Mouse (Mus musculus) liver, embryonic 14.5 days (tissue): Measurements from ENCODE around the gene Phpt1. TPM values are rescaled to one million over a fixed set of nuclear protein-coding genes. Genes with fewer than 3 reads are reported as not detected.

ENCODE experiments used
- ATAC-seq: fragments of 200-750 bp; cut with Nextera tagmentation; 2 replicates; pipeline ENCODE4 v1.8.0; 2017; ENCODE audit warnings: moderate number of reproducible peaks, mild to moderate bottlenecking, moderate library complexity; ENCODE audit not compliant: insufficient read depth
- DNase-seq, 3 experiments: peaks; one replicate each; pipeline ENCODE4 v3.0.0-alpha.2; 2012 to 2013; ENCODE audit warnings: low read depth in 3 of 3, low spot score in 3 of 3
- H3K27ac ChIP-seq: fragments of 300-500 bp; sonication (generic); 2 replicates; pipeline ENCODE4 v1.5.1; 2014; ENCODE audit warnings: moderate library complexity, mild to moderate bottlenecking, control low read depth, inconsistent platforms
- H3K27me3 ChIP-seq: fragments of 300-500 bp; sonication (generic); 2 replicates; pipeline ENCODE4 v1.6.1; 2014; ENCODE audit warnings: mild to moderate bottlenecking, low read length, moderate library complexity; ENCODE audit not compliant: control insufficient read depth, insufficient read depth
- H3K36me3 ChIP-seq: fragments of 300-500 bp; sonication (generic); replicated peaks from 2 replicates; pipeline ENCODE4 v1.6.1; 2014; ENCODE audit warnings: low read depth; ENCODE audit not compliant: control insufficient read depth, insufficient read depth
- H3K4me1 ChIP-seq, 2 experiments: fragments of 200-500 bp in 1 of 2; fragments of 300-500 bp in 1 of 2; sonication (generic) in 1 of 2; replicated peaks; 2 replicates each; pipeline ENCODE4 v1.6.1; 2012 to 2014; ENCODE audit warnings: antibody characterized with exemption in 1 of 2, inconsistent platforms in 1 of 2, low read length in 1 of 2; ENCODE audit not compliant: control insufficient read depth in 2 of 2, insufficient read depth in 2 of 2
- H3K4me2 ChIP-seq: fragments of 300-500 bp; sonication (generic); 2 replicates; pipeline ENCODE4 v1.6.1; 2014; ENCODE audit warnings: low read depth, mild to moderate bottlenecking, control low read depth, moderate library complexity
- H3K4me3 ChIP-seq, 2 experiments: fragments of 200-500 bp in 1 of 2; fragments of 300-500 bp in 1 of 2; sonication (generic) in 1 of 2; 2 replicates each; pipeline ENCODE4 v1.5.1; 2012 to 2014; ENCODE audit warnings: low read depth in 2 of 2, low read length in 2 of 2, mild to moderate bottlenecking in 2 of 2, control low read depth in 1 of 2, inconsistent platforms in 1 of 2, moderate library complexity in 1 of 2; ENCODE audit not compliant: insufficient read depth in 1 of 2
- H3K9ac ChIP-seq: fragments of 300-500 bp; sonication (generic); replicated peaks from 2 replicates; pipeline ENCODE4 v1.6.1; 2014; ENCODE audit warnings: mild to moderate bottlenecking, control low read depth, moderate library complexity
- H3K9me3 ChIP-seq: fragments of 300-500 bp; sonication (generic); 2 replicates; pipeline ENCODE4 v1.6.1; 2016; ENCODE audit warnings: low read length, mixed read lengths; ENCODE audit not compliant: control insufficient read depth
- CTCF ChIP-seq: IDR thresholded peaks from 2 replicates; pipeline ENCODE4 v1.5.1; 2016; ENCODE audit warnings: antibody characterized with exemption, low read depth, control low read depth
- EP300 ChIP-seq: IDR thresholded peaks from 2 replicates; pipeline ENCODE4 v1.6.1; 2016; ENCODE audit warnings: antibody characterized with exemption, low read depth
- WGBS: fragments of 180-500 bp; shearing (Covaris S2); extraction: QIAGEN DNeasy Blood & Tissue Kit; methylation state at CpG from one replicate; pipeline ENCODE4 v1.1.7; 2014; ENCODE audit not compliant: insufficient replicate concordance; 5-methylcytosine and 5-hydroxymethylcytosine counted together
- polyA plus RNA-seq, 2 experiments: library from polyadenylated mRNA; depleted of rRNA in 1 of 2; stranded (reverse) in 1 of 2; unstranded in 1 of 2; fragments of >200 nt; fragmentation: Nextera tagmentation in 1 of 2; extraction: Ambion mirVana in 1 of 2; gene quantifications; 2 replicates each; pipeline versions ENCODE4 v1.2.1 to v1.2.3; 2012 to 2014

The Phpt1 gene
- polyA plus RNA-seq, 2 experiments = 31.4 to 44.9 TPM

DNA sequence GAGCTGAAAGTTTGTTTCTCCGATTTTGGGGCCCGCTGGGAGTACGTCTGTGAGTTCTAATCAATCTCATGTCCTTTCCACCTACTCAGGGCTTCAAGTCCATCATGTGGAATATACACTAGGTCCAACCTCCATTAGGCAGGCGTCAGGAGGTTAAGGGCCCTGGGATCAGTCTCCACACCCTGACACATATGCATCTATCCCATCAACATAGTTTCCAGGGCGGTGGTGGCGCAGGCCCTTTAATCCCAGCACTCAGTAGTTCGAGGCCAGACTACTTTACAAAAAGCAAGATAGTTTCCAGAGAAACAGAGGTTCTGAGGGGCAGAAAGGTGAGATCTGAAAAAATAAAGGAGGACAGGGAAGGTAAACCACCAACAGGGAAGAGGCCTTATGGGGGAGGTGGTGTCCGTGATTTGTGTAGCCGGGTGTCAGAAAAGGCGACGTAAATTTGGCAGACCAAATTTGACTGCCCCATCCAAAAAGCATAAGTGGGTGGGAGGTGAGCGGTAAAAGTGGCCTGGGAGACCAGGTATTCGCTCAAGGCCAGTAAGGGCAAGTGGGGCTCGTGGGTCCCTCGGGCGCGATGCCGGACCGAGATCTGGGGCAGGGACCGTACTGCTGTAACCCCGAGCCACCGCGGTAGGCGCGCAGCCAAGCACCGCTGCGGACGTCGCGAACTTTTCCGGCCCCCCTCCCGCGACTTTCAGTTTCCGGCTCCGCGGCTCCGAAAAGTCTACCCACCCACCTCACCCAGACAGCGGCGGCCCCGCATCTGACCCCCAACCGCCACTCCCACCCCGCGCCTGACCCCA is 28.8 kb downstream of the Phpt1 start:
- peak overlapping the region; percentile 72 to 86 for H3K4me3 ChIP-seq
- no peaks in the 10 kb centered on the region for H3K9me3 ChIP-seq
- DNase-seq (peak in 2 of 3 experiments; percentile 28 to 31), ATAC-seq (peak; percentile 70)
- H3K36me3 ChIP-seq = peaks cover 2% of the 10 kb centered on the region; the same call in 1 of the 2 replicates
- peaks cover 5 to 13% of the 10 kb centered on the region in 2 experiments for H3K4me1 ChIP-seq
- H3K27me3 ChIP-seq = no peaks in the 10 kb centered on the region
- 0 out of 2 replicates have a peak, but pooled peaks have one; percentile 25 for TF ChIP-seq CTCF
- no peak for TF ChIP-seq EP300
- 6% methylated on average over 40 of the region's 43 CpGs for WGBS
- H3K4me2 ChIP-seq = peak overlapping the region; percentile 95
- peak overlapping the region; percentile 91 for H3K9ac ChIP-seq
- H3K27ac ChIP-seq = peak overlapping the region; percentile 62

DNA sequence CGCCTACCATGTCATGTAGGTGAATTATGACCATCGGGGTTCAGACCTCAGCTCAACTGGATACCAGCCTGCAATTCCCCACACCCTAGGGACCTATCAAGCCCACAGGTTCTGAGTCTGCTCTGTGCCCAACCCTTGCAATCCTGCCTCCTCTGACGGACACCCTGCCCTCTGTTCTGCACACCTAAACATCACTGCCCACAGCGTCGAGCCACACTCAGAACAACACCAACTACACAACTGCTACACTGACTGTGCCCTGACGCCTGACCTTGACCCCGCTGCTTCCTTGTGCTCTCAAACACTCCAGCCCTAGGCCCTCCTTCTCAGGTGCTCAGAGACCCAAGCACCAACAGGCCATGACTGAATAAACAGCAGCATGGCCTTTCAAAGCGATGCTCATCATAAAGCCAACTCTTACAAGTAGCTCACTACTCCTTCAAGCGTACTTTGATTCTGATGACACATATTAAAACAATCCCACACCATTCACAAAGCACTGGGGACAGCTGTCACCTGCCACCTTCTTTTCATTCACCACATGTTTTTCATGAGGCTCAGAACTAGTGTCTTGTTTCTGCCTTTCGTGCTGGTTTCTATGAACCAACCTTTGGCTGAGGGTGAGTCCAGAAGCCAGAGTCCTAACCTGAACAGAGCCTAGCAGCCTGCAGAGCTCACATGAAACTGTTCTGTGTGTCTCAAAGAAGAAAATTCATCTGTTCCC is 33.2 kb downstream of the Phpt1 start:
- H3K4me1 ChIP-seq = peaks cover 5 to 11% of the 10 kb centered on the region in 2 experiments
- no peak overlapping the region for H3K4me2 ChIP-seq
- H3K27ac ChIP-seq = no peak overlapping the region
- ATAC-seq (no peak), DNase-seq (no peak)
- peaks cover 4% of the 10 kb centered on the region for H3K36me3 ChIP-seq
- TF ChIP-seq CTCF (no peak), EP300 (no peak)
- WGBS = 77% methylated on average over 10 of the region's 10 CpGs
- no peak overlapping the region for H3K9ac ChIP-seq
- no peaks in the 10 kb centered on the region for H3K9me3 ChIP-seq
- H3K4me3 ChIP-seq = no peak overlapping the region
- H3K27me3 ChIP-seq = no peaks in the 10 kb centered on the region

- Histone ChIP-seq H3K4me2 (no peak overlapping the region), H3K4me3 (no peak overlapping the region), H3K27ac (no peak overlapping the region), H3K9ac (no peak overlapping the region), H3K4me1 (peaks cover 0 to 6% of the 10 kb centered on the region in 2 experiments; a peak in 1 of 4 replicates), H3K36me3 (peaks cover 15% of the 10 kb centered on the region), H3K9me3 (no peaks in the 10 kb centered on the region), H3K27me3 (no peaks in the 10 kb centered on the region)
- WGBS = 86% methylated on average over 4 of the region's 4 CpGs
- TF ChIP-seq CTCF = no peak
- TF ChIP-seq EP300 = no peak
- ATAC-seq = no peak
- DNase-seq = no peak
Observed at GRCm38 (mm10) chr2:25540541-25540948, 34.5 kb downstream of the Phpt1 start.

DNA sequence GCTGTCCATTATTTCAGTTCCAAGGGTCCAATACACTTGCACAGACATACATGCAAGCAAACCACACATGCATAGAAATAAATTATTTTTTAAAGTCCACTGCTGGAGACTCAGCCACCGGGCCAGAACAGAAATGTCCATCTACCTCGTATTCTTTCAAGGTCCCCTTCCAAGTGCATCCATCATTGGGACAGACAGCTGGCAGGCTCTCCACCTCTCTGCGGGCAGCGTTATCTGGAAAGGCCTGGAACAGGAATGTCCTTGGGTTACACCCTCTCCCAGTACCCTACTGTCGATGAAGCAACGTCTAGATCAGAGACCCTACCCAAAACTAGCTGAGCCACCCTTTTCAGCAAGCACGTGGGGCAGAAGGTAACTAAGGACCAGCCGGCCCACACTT is 38.5 kb downstream of the Phpt1 start:
- peaks cover 14% of the 10 kb centered on the region for H3K36me3 ChIP-seq
- WGBS = 88% methylated on average over 8 of the region's 8 CpGs
- 0 out of 4 replicates have a peak, but pooled peaks cover 0 to 2% of the 10 kb centered on the region in 2 experiments for H3K4me1 ChIP-seq

GRCm38 (mm10) chr2:25534866-25535182 is 40.2 kb downstream of the Phpt1 start:
- Histone ChIP-seq H3K4me1 (0 out of 4 replicates have a peak, but pooled peaks cover 0 to 2% of the 10 kb centered on the region in 2 experiments), H3K27me3 (no peaks in the 10 kb centered on the region), H3K36me3 (peaks cover 23% of the 10 kb centered on the region), H3K9ac (no peak overlapping the region), H3K4me3 (no peak overlapping the region), H3K27ac (no peak overlapping the region), H3K4me2 (no peak overlapping the region), H3K9me3 (no peaks in the 10 kb centered on the region)
- 91% methylated on average over 2 of the region's 2 CpGs for WGBS
- TF ChIP-seq EP300 (no peak), CTCF (no peak)
- DNase-seq (no peak), ATAC-seq (no peak)

More for the DNA sequence above, 38.5 kb downstream of the Phpt1 start:
- TF ChIP-seq EP300 (no peak), CTCF (no peak)
- no peak for DNase-seq
- Histone ChIP-seq H3K4me3 (no peak overlapping the region), H3K4me2 (no peak overlapping the region), H3K27ac (no peak overlapping the region), H3K9ac (no peak overlapping the region), H3K27me3 (no peaks in the 10 kb centered on the region), H3K9me3 (no peaks in the 10 kb centered on the region)
- no peak for ATAC-seq
